Mouse (Mus musculus): ENCODE measurements around the gene Atxn1. TPM values are rescaled to one million over a fixed set of nuclear protein-coding genes. Genes with fewer than 3 reads are reported as not detected.

The Atxn1 gene
- polyA plus RNA-seq, 1 experiment from 2014 or later, result 5.4 TPM

DNA sequence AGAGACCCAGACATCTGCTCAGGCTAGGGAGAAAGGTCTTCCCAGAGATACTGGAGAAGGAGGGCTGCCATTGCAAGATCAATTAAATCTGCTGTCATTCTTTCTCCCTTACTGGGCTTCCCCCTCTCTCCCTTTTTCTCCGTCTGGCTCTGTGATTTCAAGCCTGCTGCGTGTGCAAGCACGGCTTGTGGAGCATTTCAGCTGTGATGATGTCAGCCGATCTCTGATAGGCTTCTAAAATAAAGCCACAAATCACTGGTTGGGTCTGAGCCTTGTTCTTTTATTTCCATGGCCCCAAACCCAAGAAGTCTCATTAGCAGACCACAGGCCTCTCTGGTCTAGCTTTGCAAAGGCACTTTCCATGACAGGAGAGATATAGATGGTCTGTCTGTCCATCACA is 399.9 kb downstream of the Atxn1 start:
- Histone ChIP-seq H3K27me3 (no peaks in the 10 kb centered on the region), H3K27ac (no peak overlapping the region), H3K9me3 (no peaks in the 10 kb centered on the region), H3K36me3 (peaks cover 16% of the 10 kb centered on the region), H3K4me1 (0 out of 2 replicates have a peak, but pooled peaks cover 2% of the 10 kb centered on the region), H3K4me2 (no peak overlapping the region), H3K9ac (no peak overlapping the region), H3K4me3 (no peak overlapping the region)
- 58% methylated on average over 4 of the region's 4 CpGs for WGBS
- no peak for ATAC-seq (ENCODE audit: insufficient number of reproducible peaks, low FRiP score, low TSS enrichment, low read depth)

DNA sequence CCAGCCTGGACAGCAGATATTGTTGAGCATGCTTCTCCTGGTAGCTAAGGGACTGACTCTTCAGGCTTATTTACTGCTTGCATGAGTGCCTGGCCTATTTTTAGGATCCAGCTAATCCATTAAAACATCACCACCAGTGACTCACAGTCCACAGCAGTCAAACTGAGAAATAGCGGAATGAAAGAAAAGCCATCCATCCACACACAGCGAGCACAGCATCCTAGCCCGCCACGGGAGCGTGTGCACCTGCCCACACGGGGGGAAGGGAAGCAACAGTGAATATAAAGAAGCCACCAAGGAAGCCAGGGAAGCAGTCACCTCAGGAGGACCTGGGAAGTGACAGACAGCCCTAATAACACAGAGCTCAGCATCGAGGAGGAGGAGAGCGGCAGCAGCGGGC is 402.8 kb downstream of the Atxn1 start:
- H3K9me3 ChIP-seq, result no peaks in the 10 kb centered on the region
- no peak overlapping the region for H3K27ac ChIP-seq
- H3K27me3 ChIP-seq, result no peaks in the 10 kb centered on the region
- no peak overlapping the region for H3K4me2 ChIP-seq
- H3K4me1 ChIP-seq, result no peaks in the 10 kb centered on the region
- H3K4me3 ChIP-seq, result no peak overlapping the region
- H3K36me3 ChIP-seq, result peaks cover 7% of the 10 kb centered on the region
- H3K9ac ChIP-seq, result no peak overlapping the region
- no peak for ATAC-seq (ENCODE audit: insufficient number of reproducible peaks, low FRiP score, low TSS enrichment, low read depth)
- 83% methylated on average over 9 of the region's 9 CpGs for WGBS

GRCm38 (mm10) chr13:45560543-45560942 is 404.3 kb downstream of the Atxn1 start:
- Histone ChIP-seq H3K4me3 (no peak overlapping the region), H3K4me2 (no peak overlapping the region), H3K4me1 (no peaks in the 10 kb centered on the region), H3K27me3 (no peaks in the 10 kb centered on the region), H3K9me3 (no peaks in the 10 kb centered on the region), H3K9ac (no peak overlapping the region), H3K27ac (no peak overlapping the region), H3K36me3 (no peaks in the 10 kb centered on the region)
- 72% methylated on average over 7 of the region's 7 CpGs for WGBS
- no peak for ATAC-seq (ENCODE audit: insufficient number of reproducible peaks, low FRiP score, low TSS enrichment, low read depth)

DNA sequence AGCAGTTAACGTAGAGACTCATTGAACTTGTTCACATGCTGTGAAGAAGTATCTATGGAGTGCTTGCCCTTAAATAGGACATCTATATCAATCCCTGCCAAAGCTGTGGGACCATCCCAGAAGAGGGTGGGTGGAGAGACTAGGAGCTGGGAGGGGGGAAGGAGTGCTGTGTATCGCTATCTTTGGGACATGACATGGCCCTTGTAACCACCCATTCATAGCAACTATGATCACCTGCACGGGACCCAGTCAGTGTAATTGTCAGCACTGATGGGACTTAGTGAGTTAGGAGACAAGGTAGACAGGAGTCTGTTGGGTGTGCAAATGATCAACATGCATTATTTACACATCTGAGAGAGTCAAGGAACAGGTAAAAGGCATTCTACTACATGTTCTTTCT is 405.6 kb downstream of the Atxn1 start:
- Histone ChIP-seq H3K9me3 (no peaks in the 10 kb centered on the region), H3K4me2 (no peak overlapping the region), H3K36me3 (no peaks in the 10 kb centered on the region), H3K4me1 (no peaks in the 10 kb centered on the region), H3K27ac (no peak overlapping the region), H3K27me3 (no peaks in the 10 kb centered on the region), H3K4me3 (no peak overlapping the region), H3K9ac (no peak overlapping the region)
- 86% methylated on average over 3 of the region's 3 CpGs for WGBS
- no peak for ATAC-seq (ENCODE audit: insufficient number of reproducible peaks, low FRiP score, low TSS enrichment, low read depth)

DNA sequence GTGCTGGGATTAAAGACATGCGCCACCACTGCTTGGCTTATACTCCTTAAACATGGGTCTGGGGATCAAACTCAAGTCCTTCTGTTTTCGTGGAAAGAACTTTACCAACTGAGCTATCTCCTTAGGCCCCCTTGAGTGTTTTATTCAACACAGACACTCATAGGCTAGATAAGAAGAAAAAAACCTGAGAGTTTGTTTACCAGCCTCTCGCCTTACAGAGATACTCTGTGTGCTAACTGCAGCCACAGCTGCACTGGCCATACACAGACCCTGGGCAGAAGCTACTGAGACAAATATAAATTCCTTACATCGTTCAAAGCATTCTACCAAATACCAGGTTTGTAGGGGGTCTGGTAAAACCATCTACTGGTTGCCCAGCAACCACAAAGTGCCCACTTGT is 406.4 kb downstream of the Atxn1 start:
- Histone ChIP-seq H3K27me3 (no peaks in the 10 kb centered on the region), H3K9me3 (no peaks in the 10 kb centered on the region), H3K4me1 (peaks cover 5% of the 10 kb centered on the region; the same call in 1 of the 2 replicates), H3K27ac (no peak overlapping the region), H3K9ac (no peak overlapping the region), H3K4me2 (no peak overlapping the region), H3K36me3 (no peaks in the 10 kb centered on the region), H3K4me3 (no peak overlapping the region)
- ATAC-seq (ENCODE audit: insufficient number of reproducible peaks, low FRiP score, low TSS enrichment, low read depth), result no peak
- 65% methylated on average over 4 of the region's 4 CpGs for WGBS

GRCm38 (mm10) chr13:45553674-45554073 is 411.1 kb downstream of the Atxn1 start:
- Histone ChIP-seq H3K27ac (no peak overlapping the region), H3K9me3 (no peaks in the 10 kb centered on the region), H3K9ac (no peak overlapping the region), H3K27me3 (no peaks in the 10 kb centered on the region), H3K4me3 (no peak overlapping the region), H3K4me1 (peaks cover 5% of the 10 kb centered on the region; the same call in 1 of the 2 replicates), H3K4me2 (no peak overlapping the region), H3K36me3 (no peaks in the 10 kb centered on the region)
- no peak for ATAC-seq (ENCODE audit: insufficient number of reproducible peaks, low FRiP score, low TSS enrichment, low read depth)
- WGBS, result 52% methylated on average over 7 of the region's 7 CpGs

- Histone ChIP-seq H3K4me1 (no peaks in the 10 kb centered on the region), H3K4me3 (no peak overlapping the region), H3K9ac (no peak overlapping the region), H3K27me3 (no peaks in the 10 kb centered on the region), H3K27ac (no peak overlapping the region), H3K9me3 (no peaks in the 10 kb centered on the region), H3K36me3 (no peaks in the 10 kb centered on the region), H3K4me2 (no peak overlapping the region)
- 69% methylated on average over 5 of the region's 5 CpGs for WGBS
- ATAC-seq (ENCODE audit: insufficient number of reproducible peaks, low FRiP score, low TSS enrichment, low read depth), result no peak
These were observed 417.3 kb downstream of the Atxn1 start for GRCm38 (mm10) chr13:45547549-45547948.

GRCm38 (mm10) chr13:45546946-45547345 is 417.9 kb downstream of the Atxn1 start:
- Histone ChIP-seq H3K4me3 (no peak overlapping the region), H3K27ac (no peak overlapping the region), H3K9ac (no peak overlapping the region), H3K4me1 (no peaks in the 10 kb centered on the region), H3K9me3 (no peaks in the 10 kb centered on the region), H3K36me3 (no peaks in the 10 kb centered on the region), H3K4me2 (no peak overlapping the region), H3K27me3 (no peaks in the 10 kb centered on the region)
- WGBS, result 88% methylated on average over 4 of the region's 4 CpGs
- no peak for ATAC-seq (ENCODE audit: insufficient number of reproducible peaks, low FRiP score, low TSS enrichment, low read depth)

DNA sequence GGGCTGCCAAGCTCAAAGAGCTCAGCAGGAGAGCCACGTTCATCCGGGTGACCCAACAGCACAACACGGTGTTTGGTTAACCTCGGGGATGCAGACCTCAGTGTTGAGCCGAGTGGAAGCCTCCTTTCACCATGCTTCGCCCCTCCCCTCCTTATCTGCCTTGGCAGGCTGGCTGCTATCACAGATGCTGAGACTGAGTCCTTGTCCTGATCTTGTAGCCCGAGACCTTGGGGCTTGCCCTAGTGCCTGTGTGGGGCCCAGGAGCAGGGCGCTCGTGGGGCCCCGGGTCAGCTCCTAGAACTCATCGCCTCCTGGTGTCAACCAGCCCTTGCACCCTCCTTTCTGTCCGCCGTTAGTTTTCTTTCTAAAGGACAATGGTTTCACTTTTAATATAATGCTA is 418.8 kb downstream of the Atxn1 start:
- 88% methylated on average over 13 of the region's 13 CpGs for whole genome bisulfite sequencing
- no peaks in the 10 kb centered on the region for H3K9me3 ChIP-seq
- H3K27me3 ChIP-seq, result no peaks in the 10 kb centered on the region
- no peaks in the 10 kb centered on the region for H3K36me3 ChIP-seq
- H3K4me3 ChIP-seq, result no peak overlapping the region
- no peak overlapping the region for H3K4me2 ChIP-seq
- ATAC-seq (ENCODE audit: insufficient number of reproducible peaks, low FRiP score, low TSS enrichment, low read depth), result no peak
- no peak overlapping the region for H3K27ac ChIP-seq
- no peaks in the 10 kb centered on the region for H3K4me1 ChIP-seq
- H3K9ac ChIP-seq, result no peak overlapping the region

- no peaks in the 10 kb centered on the region for H3K9me3 ChIP-seq
- peaks cover 6% of the 10 kb centered on the region for H3K4me1 ChIP-seq
- WGBS, result 4% methylated on average over 10 of the region's 10 CpGs
- no peak overlapping the region for H3K9ac ChIP-seq
- no peaks in the 10 kb centered on the region for H3K27me3 ChIP-seq
- peak overlapping the region; percentile 45 for H3K4me3 ChIP-seq
- H3K27ac ChIP-seq, result peak overlapping the region; percentile 61
- no peaks in the 10 kb centered on the region for H3K36me3 ChIP-seq
- H3K4me2 ChIP-seq, result peak overlapping the region; percentile 82
- peak; percentile 74 for ATAC-seq (ENCODE audit: insufficient number of reproducible peaks, low FRiP score, low TSS enrichment, low read depth)
These were observed 425.6 kb downstream of the Atxn1 start for GRCm38 (mm10) chr13:45539205-45539568.

DNA sequence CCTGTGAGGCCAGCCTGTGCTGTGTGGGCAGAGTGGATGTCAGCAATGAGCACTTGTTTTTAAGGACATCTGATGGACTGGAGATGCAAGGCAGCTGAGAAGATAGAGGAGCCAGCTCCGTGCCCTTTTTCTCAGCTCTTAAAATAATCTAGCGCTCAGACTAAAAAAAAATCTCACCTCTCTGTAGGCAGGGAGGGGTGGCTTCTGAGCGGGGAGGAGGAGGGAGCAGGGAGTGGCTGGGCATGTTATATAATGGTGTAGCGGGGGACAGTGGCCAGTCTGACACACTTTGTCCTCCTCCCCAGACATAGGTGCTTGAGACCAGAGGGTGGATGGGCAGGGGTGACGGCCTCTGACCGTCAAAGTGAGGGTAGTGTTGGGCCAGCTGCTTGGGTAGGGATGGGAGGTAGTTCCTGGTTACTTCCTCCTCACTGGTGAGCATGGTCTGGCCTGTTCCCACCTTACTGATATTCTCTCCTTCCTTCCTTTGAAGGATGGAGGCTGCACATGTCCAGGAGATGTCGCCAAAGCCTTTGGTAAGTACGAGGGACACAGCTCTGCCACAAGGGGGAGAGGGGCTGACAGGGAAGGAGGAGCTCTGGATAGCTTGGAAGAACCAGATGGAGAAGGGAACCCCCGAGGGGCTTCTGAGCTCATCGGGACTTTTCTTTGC is 426.1 kb downstream of the Atxn1 start:
- no peaks in the 10 kb centered on the region for H3K27me3 ChIP-seq
- peak; percentile 81 for ATAC-seq (ENCODE audit: insufficient number of reproducible peaks, low FRiP score, low TSS enrichment, low read depth)
- no peaks in the 10 kb centered on the region for H3K9me3 ChIP-seq
- H3K4me3 ChIP-seq, result peak overlapping the region; percentile 45
- H3K27ac ChIP-seq, result peak overlapping the region; percentile 61
- H3K9ac ChIP-seq, result no peak overlapping the region
- 26% methylated on average over 10 of the region's 10 CpGs for WGBS
- H3K36me3 ChIP-seq, result no peaks in the 10 kb centered on the region
- peak overlapping the region; percentile 82 for H3K4me2 ChIP-seq
- H3K4me1 ChIP-seq, result peaks cover 8% of the 10 kb centered on the region

DNA sequence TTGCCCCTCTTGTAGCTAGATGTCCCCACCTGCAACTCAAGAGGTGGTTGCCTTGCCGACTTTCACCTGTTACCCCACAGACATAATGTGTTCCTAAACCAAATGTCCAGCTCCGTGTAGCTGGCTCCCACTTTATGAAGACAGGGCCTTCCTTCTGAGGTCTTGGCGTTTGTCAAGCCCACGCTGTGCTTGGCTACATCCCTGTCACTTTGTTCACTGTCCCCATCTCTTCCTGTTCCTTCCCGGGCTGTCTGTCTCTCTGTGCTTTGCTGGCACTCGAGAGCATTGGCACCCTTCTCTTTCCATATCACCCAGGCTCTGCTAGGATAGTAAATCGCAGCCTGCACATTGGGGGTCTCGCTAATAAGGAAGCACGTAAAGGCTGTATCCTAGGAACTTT is 426.7 kb downstream of the Atxn1 start:
- 68% methylated on average over 9 of the region's 9 CpGs for WGBS
- Histone ChIP-seq H3K9me3 (no peaks in the 10 kb centered on the region), H3K4me3 (no peak overlapping the region), H3K4me1 (peaks cover 8% of the 10 kb centered on the region), H3K27ac (no peak overlapping the region), H3K4me2 (no peak overlapping the region), H3K36me3 (no peaks in the 10 kb centered on the region), H3K9ac (no peak overlapping the region), H3K27me3 (no peaks in the 10 kb centered on the region)
- ATAC-seq (ENCODE audit: insufficient number of reproducible peaks, low FRiP score, low TSS enrichment, low read depth), result no peak

DNA sequence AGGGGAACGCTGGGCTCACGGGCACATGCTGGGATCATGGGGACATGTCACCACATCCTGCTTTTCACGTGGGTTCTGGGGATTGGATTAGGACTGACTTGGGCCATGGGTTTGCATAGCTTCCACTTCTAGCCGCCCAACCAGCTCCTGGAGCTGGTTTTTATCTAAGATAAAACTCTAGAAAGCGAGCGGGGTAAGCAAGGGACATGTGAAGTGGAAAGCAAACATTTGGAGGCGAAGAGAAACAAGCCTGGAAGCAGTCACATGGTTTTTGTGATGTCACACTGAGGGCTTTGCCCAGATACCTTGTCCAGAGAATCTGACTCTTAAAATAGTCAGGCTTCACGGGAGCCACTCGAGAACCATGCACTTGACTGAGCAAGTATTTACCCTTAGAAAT is 427.7 kb downstream of the Atxn1 start:
- Histone ChIP-seq H3K9me3 (no peaks in the 10 kb centered on the region), H3K27me3 (no peaks in the 10 kb centered on the region), H3K4me3 (no peak overlapping the region), H3K9ac (no peak overlapping the region), H3K4me2 (no peak overlapping the region), H3K27ac (no peak overlapping the region), H3K4me1 (peaks cover 8% of the 10 kb centered on the region), H3K36me3 (no peaks in the 10 kb centered on the region)
- no peak for ATAC-seq (ENCODE audit: insufficient number of reproducible peaks, low FRiP score, low TSS enrichment, low read depth)
- 81% methylated on average over 9 of the region's 9 CpGs for WGBS

Measured in limb, embryonic 15.5 days (tissue).